Mouse (Mus musculus) embryonic stem cell, embryonic (primary cell): ENCODE data around the gene Ric3.

ENCODE experiments used
- CTCF ChIA-PET, 4 experiments: fragments of 300-600 bp in 2 of 4; fragments of 350-600 bp in 2 of 4; sonication (Branson Sonifier 250); formaldehyde crosslinking; loops; one replicate each; lab custom pipeline; 2022; ENCODE audit warnings: inconsistent platforms in 2 of 4; lab: Charles Lee
- POLR2A ChIA-PET, 4 experiments: fragments of 300-600 bp in 2 of 4; fragments of 350-600 bp in 2 of 4; sonication (Branson Sonifier 250); formaldehyde crosslinking; loops; one replicate each; lab custom pipeline; 2022; ENCODE audit warnings: antibody characterized with exemption in 4 of 4, inconsistent platforms in 1 of 4; lab: Charles Lee

The Ric3 gene

GRCm38 (mm10) chr7:109019243-109019642, 63.9 kb downstream of the Ric3 start:
- ChIA-PET CTCF (interaction anchor here in 3 of 4 experiments (1.3 to 1.8 kb wide), 5 partner anchors 28 to 75 kb away, joined by 3 to 10 read pairs (median 6); no protein-coding TSS in a partner anchor), POLR2A (interaction anchor here in 1 of 4 experiments (1.1 to 4.2 kb wide), 3 partner anchors 7 to 14 kb away, joined by 3 to 15 read pairs (median 3); no protein-coding TSS in a partner anchor)

DNA sequence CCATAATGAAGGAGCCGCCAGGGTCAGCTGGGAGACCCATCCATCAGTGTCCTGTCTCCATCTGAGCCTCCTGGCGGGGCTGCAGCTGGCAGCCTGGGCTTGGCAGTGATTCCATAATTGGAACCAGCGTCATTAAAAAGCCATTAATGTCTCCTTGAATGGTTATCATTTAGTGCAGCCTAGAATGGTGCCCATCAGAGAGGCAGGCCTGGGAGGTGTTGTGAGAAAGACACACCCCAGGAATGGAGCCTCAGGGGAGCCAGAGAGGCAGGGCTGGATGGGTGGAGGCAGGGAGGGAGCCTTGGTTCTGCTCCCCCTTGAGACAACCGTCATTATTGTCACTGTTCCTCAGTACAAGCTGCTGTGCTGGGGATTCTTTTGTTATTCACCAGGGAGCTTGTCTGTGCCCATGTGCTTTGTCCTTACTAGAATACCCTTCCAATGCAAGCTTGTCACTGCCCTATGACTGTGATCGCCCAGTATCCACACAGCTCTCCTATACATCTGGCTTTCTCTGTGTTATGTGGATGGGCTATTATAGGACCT, 66.7 kb downstream of the Ric3 start:
- CTCF ChIA-PET = interaction anchor here in 3 of 4 experiments (0.6 to 1.4 kb wide), 8 partner anchors 9 to 498 kb away, joined by 3 to 10 read pairs (median 4); no protein-coding TSS in a partner anchor
- POLR2A ChIA-PET = interaction anchor here in 2 of 4 experiments (0.6 to 1.5 kb wide), 6 partner anchors 8 to 82 kb away, joined by 3 to 5 read pairs (median 4); partner anchors contain the start of gene Eif3f (in 1 of the 2)

GRCm38 (mm10) chr7:109014851-109015250, 68.3 kb downstream of the Ric3 start:
- POLR2A ChIA-PET = interaction anchor here in 2 of 4 experiments (0.6 to 1.1 kb wide), 4 partner anchors 39 to 61 kb away, joined by 3 to 4 read pairs (median 4); no protein-coding TSS in a partner anchor
- CTCF ChIA-PET = interaction anchor here in 1 of 4 experiments (0.9 kb wide), 1 partner anchor 47 kb away, joined by 3 read pairs; no protein-coding TSS in a partner anchor

GRCm38 (mm10) chr7:109012998-109013625, 70.0 kb downstream of the Ric3 start:
- ChIA-PET POLR2A (interaction anchor here in 2 of 4 experiments (0.7 to 2.2 kb wide), 4 partner anchors 7 to 869 kb away, joined by 3 to 15 read pairs (median 3); no protein-coding TSS in a partner anchor), CTCF (interaction anchor here in 3 of 4 experiments (0.6 to 1.3 kb wide), 4 partner anchors 9 to 13 kb away, joined by 3 to 9 read pairs (median 4); no protein-coding TSS in a partner anchor)

GRCm38 (mm10) chr7:109012575-109012974, 70.6 kb downstream of the Ric3 start:
- CTCF ChIA-PET = interaction anchor here in 3 of 4 experiments (0.8 to 1.7 kb wide), 5 partner anchors 9 to 45 kb away, joined by 3 to 9 read pairs (median 7); no protein-coding TSS in a partner anchor

GRCm38 (mm10) chr7:109011596-109012180, 71.4 kb downstream of the Ric3 start:
- POLR2A ChIA-PET = interaction anchor here in 2 of 4 experiments (0.8 to 2.2 kb wide), 7 partner anchors 9 to 507 kb away, joined by 3 to 15 read pairs (median 3); partner anchors contain the start of gene Rpl27a (in 1 of the 2)
- CTCF ChIA-PET = interaction anchor here in 2 of 4 experiments (0.5 to 1.7 kb wide), 6 partner anchors 10 to 63 kb away, joined by 3 to 8 read pairs (median 4); no protein-coding TSS in a partner anchor

More at GRCm38 (mm10) chr7:109012575-109012974, 70.6 kb downstream of the Ric3 start:
- POLR2A ChIA-PET = interaction anchor here in 2 of 4 experiments (1.2 to 2.2 kb wide), 2 partner anchors 8 to 9 kb away, joined by 3 to 15 read pairs; no protein-coding TSS in a partner anchor

DNA sequence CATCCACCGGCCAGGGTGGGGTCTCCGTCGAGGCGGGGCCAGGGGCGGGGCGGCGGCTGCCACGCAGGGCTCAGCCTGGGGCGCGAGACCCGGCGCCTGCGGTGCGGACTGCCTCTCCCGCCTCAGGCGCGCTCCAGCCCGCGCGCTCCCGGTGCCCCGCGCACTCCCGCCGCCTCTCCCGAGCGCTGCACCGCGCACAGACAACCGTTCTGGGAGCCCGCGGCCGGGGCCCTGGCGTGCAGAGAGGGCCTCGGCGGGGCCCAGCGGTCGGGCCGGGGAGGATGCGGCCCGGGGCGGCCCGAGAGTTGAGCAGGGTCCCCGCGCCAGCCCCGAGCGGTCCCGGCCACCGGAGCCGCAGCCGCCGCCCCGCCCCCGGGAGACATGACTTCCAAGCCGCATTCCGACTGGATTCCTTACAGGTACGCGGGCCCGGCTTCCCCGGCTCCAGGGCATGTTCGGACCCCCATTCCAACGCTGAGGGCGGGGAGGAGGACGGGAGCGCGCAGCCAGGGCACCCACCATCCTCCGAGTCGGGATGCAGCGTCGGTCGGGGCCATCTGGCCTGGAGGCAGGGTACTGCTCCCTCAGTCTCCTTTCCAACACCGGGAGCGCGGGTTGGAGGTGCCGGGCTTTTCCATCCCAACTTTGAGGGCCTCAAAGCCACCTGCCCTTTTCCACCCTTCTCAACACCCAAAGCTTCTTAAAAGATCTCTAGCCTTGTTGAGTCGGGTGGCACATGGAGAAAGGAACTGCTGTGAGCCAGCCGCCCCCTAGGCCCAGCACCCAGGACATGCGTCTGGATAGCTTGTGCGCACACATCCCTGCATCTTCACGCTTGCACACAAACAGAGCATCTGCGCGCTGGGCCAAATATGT, 72.2 kb downstream of the Ric3 start:
- ChIA-PET CTCF (interaction anchor here in 2 of 4 experiments (0.5 to 1.7 kb wide), 5 partner anchors 10 to 62 kb away, joined by 3 to 8 read pairs (median 4); no protein-coding TSS in a partner anchor), POLR2A (interaction anchor here in 1 of 4 experiments (0.8 to 2.2 kb wide), 6 partner anchors 11 to 508 kb away, joined by 3 to 15 read pairs (median 3); partner anchors contain the start of gene Rpl27a)

- POLR2A ChIA-PET = no interaction called here
- CTCF ChIA-PET = no interaction called here
These were observed 73.9 kb downstream of the Ric3 start for GRCm38 (mm10) chr7:109009260-109009659.

DNA sequence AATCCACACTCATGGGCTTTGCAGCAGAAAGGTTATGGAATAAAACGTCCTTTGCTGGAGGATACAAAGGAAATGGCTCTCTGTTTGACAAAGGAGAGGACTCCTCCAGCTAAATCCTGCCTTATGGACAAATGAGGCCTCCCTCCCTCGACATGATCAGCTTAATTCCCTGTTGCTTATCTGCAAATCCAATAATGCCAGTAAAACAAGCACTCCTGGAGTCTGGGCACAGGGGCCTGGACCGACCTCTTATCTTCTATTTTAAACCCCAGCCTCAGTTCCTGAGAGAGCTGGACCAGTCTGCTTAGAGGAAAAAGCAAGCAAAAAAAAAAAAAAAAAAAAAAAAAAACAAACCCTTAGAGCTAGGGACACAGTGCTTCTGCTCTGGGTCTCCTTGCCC, 79.5 kb downstream of the Ric3 start:
- POLR2A ChIA-PET = interaction anchor here in 1 of 4 experiments (0.6 kb wide), 1 partner anchor 1689 kb away, joined by 3 read pairs; no protein-coding TSS in a partner anchor
- CTCF ChIA-PET = no interaction called here

- CTCF ChIA-PET = interaction anchor here in 1 of 4 experiments (2.9 kb wide), 1 partner anchor 20 kb away, joined by 8 read pairs; no protein-coding TSS in a partner anchor
- POLR2A ChIA-PET = interaction anchor here in 1 of 4 experiments (0.6 to 1.2 kb wide), 2 partner anchors 11 to 16 kb away, joined by 3 read pairs; no protein-coding TSS in a partner anchor
These were observed 81.2 kb downstream of the Ric3 start for GRCm38 (mm10) chr7:109001971-109002370.

- ChIA-PET CTCF (interaction anchor here in 3 of 4 experiments (0.6 to 2.9 kb wide), 11 partner anchors 9 to 823 kb away, joined by 3 to 8 read pairs (median 3); no protein-coding TSS in a partner anchor), POLR2A (no interaction called here)
These were observed 82.7 kb downstream of the Ric3 start for GRCm38 (mm10) chr7:109000315-109000954.

- POLR2A ChIA-PET = interaction anchor here in 2 of 4 experiments (0.9 to 1.2 kb wide), 3 partner anchors 20 to 61 kb away, joined by 3 read pairs; no protein-coding TSS in a partner anchor
- CTCF ChIA-PET = no interaction called here
These were observed 87.0 kb downstream of the Ric3 start for GRCm38 (mm10) chr7:108996156-108996555.

DNA sequence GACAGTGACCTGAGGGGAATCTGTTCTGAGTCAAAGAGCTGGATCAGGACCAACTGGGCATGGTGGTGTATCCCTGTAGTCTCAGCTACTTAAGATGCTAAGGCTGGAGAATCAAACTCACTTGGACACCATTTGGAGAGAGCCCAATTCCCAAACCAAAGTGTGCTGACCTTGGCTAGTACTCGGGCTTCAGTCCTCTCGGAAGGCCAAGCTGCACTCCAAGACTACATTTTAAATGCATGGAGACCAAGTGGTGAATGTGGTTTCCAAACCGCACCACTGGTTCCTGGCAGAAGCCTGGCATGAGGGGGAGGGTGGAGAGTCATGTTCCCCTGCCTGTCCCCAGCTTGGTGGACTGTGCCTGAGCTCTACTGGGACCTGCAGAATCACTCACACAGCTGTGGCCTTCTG, 89.2 kb downstream of the Ric3 start:
- ChIA-PET POLR2A (interaction anchor here in 1 of 4 experiments (0.6 kb wide), 1 partner anchor 428 kb away, joined by 4 read pairs; no protein-coding TSS in a partner anchor), CTCF (interaction anchor here in 1 of 4 experiments (0.8 kb wide), 1 partner anchor 27 kb away, joined by 3 read pairs; no protein-coding TSS in a partner anchor)

DNA sequence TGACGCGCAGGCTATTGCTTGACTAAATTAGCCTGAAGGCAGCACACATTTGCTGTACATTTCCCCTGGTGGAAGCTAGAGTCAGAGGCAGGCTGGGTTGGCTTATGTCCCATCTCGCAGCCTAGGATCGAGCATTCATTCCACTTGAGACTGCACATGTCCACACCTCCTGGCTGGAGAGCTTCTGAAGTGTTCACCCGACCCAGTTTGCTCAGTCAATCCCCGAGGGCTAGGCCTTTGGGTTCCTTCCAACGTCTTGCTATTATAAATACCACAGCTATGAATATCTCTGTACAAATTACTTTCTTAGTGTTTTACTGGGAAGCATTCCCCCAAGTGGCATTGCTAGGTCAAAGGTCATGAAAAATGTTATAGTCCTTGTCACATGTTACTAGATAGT, 89.9 kb downstream of the Ric3 start:
- ChIA-PET POLR2A (interaction anchor here in 1 of 4 experiments (0.6 kb wide), 1 partner anchor 429 kb away, joined by 4 read pairs; no protein-coding TSS in a partner anchor), CTCF (no interaction called here)

DNA sequence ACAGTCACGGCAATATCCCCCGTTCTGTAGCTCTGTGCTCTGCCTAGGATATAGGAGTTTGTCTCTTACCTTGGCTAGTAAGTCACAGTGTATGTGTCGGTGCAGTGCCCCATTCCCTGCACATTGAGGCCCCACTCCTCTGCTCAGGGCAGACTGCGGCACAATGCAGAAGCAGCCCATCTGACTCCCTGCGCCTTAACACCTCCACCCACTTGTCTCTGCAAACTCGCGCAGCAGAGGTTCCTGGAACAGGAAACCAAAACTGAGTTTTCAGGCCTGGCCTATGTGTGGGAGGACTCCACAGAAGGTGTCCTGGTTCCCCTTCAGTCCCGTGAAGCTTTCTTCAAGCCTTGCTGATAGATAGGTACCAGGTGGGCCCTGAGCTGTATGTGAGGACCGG, 91.9 kb downstream of the Ric3 start:
- CTCF ChIA-PET = interaction anchor here (0.6 to 3.1 kb wide), 11 partner anchors 9 to 901 kb away, joined by 3 to 15 read pairs (median 4); no protein-coding TSS in a partner anchor
- POLR2A ChIA-PET = interaction anchor here in 2 of 4 experiments (0.5 to 1.1 kb wide), 2 partner anchors 11 to 79 kb away, joined by 3 read pairs; no protein-coding TSS in a partner anchor
